Mouse (Mus musculus): ENCODE measurements around the gene Col18a1.

GRCm38 (mm10) chr10:77084568-77084967 is 81.8 kb downstream of the Col18a1 start:
- no peak for TF ChIP-seq CTCF (conservative IDR thresholded peaks at IDR 0.05; ENCODE audit: low read length)
- TF ChIP-seq NANOG (IDR thresholded peaks at IDR 0.05; ENCODE audit: borderline replicate concordance, low read length): no peak
- TF ChIP-seq POU5F1 (IDR thresholded peaks at IDR 0.05; ENCODE audit: borderline replicate concordance, low read length): no peak

Measured in E14TG2a.4 (cell line).